Mouse (Mus musculus): ENCODE results near the gene Olfr453.

DNA sequence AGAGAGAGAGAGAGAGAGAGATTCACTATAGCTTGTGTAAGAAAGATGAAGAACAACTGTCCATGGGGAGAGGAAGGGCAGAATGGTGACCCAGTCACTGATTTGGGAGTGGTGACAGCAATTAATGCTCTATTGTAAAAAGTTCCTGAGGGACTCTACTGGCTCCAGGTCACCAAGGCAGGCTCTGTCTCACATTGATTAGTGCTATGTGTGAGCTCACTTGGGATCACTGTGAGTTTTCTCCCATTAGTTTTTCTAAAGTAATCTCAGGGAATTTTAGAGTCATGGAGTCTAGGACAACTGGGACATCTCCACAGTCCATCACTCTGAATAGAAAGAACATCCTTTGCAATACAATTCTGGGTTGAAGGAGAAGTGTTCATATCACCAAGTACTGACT is 45.6 kb downstream of the Olfr453 start, which contains the start of gene Olfr452:
- no peak for TF ChIP-seq CTCF (IDR thresholded peaks at IDR 0.05; ENCODE audit: borderline replicate concordance, control insufficient read depth, extremely low read depth, insufficient read depth, low read length, poor library complexity)
- no peak for TF ChIP-seq POLR2A (IDR thresholded peaks at IDR 0.05; ENCODE audit: control insufficient read depth, extremely low read depth, insufficient read depth, low read length, poor library complexity)

Measured in thymus, adult 2 months (tissue).